Mouse (Mus musculus) midbrain, embryonic 16.5 days (tissue): Measurements from ENCODE around the gene Fam151b. TPM values are rescaled to one million over a fixed set of nuclear protein-coding genes. Genes with fewer than 3 reads are reported as not detected.
A peak's percentile ranks its signal among the peaks of the same experiment; 100 is the strongest.

Experiments
- ATAC-seq: fragments of 200-750 bp; cut with Nextera tagmentation; 2 replicates; pipeline ENCODE4 v1.8.0; 2017; ENCODE audit warnings: moderate TSS enrichment
- H3K27ac ChIP-seq: fragments of 300-500 bp; sonication (generic); 2 replicates; pipeline ENCODE4 v1.5.1; 2014; ENCODE audit warnings: mild to moderate bottlenecking, low read length, mixed read lengths
- H3K27me3 ChIP-seq: fragments of 300-500 bp; sonication (generic); 2 replicates; pipeline ENCODE4 v1.6.1; 2014; ENCODE audit warnings: low read depth, low read length, mixed read lengths; ENCODE audit not compliant: control insufficient read depth, insufficient read depth
- H3K36me3 ChIP-seq: fragments of 300-500 bp; sonication (generic); 2 replicates; pipeline ENCODE4 v1.6.1; 2014; ENCODE audit warnings: mild to moderate bottlenecking, low read length, moderate library complexity, mixed read lengths; ENCODE audit not compliant: control insufficient read depth, insufficient read depth
- H3K4me1 ChIP-seq: fragments of 300-500 bp; sonication (generic); 2 replicates; pipeline ENCODE4 v1.6.1; 2014; ENCODE audit warnings: mild to moderate bottlenecking, low read length, mixed read lengths; ENCODE audit not compliant: control insufficient read depth, insufficient read depth
- H3K4me2 ChIP-seq: fragments of 300-500 bp; sonication (generic); 2 replicates; pipeline ENCODE4 v1.6.1; 2014; ENCODE audit warnings: mild to moderate bottlenecking, low read length, mixed read lengths
- H3K4me3 ChIP-seq: fragments of 300-500 bp; sonication (generic); 2 replicates; pipeline ENCODE4 v1.5.1; 2014; ENCODE audit warnings: low read depth, mild to moderate bottlenecking, low read length, moderate library complexity, mixed read lengths
- H3K9ac ChIP-seq: fragments of 300-500 bp; sonication (generic); 2 replicates; pipeline ENCODE4 v1.6.1; 2014; ENCODE audit warnings: low read depth, low read length, mixed read lengths
- H3K9me3 ChIP-seq: fragments of 300-500 bp; sonication (generic); replicated peaks from 2 replicates; pipeline ENCODE4 v1.6.1; 2014; ENCODE audit warnings: mild to moderate bottlenecking, low read length, mixed read lengths; ENCODE audit not compliant: control insufficient read depth, poor library complexity, severe bottlenecking
- WGBS: fragments of 180-500 bp; shearing (Covaris S2); extraction: QIAGEN DNeasy Blood & Tissue Kit; methylation state at CpG from one replicate; pipeline ENCODE4 v1.1.7; 2014; 5-methylcytosine and 5-hydroxymethylcytosine counted together
- polyA plus RNA-seq: library from polyadenylated mRNA; unstranded; fragments of >200 nt; fragmentation: Nextera tagmentation; extraction: Ambion mirVana; gene quantifications from 2 replicates; pipeline ENCODE4 v1.2.1, GENCODE M21; 2015

Gene Fam151b
- polyA plus RNA-seq, 1 experiment from 2014 or later: 0.15 TPM

DNA sequence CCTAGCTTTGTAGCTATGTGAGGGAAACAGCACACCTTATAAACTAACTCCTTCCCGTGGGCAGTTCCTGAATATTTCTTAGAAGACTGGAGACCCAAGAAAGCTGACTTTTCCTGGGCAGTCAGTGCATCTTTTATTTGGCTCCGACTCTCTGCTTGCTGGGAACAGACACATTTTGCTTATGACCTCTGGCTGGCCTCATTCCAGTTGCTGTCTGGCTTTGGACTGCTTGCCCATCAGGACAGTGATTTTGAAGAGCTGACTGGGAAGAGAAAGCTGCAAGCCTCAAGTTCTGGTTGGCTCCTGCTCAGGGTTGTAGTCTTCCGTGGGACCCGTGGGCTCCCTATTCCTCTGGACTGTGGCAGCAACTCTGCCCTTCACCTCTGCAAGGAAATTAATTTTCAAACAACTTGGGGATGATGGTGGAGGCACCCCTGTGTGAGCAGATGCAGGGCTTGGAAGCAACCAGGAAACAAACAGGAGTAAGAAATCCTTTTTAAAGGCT lies 56.4 kb downstream of the Fam151b start:
- Histone ChIP-seq H3K36me3 (no peaks in the 10 kb centered on the region), H3K9me3 (no peaks in the 10 kb centered on the region), H3K4me1 (peaks cover 4% of the 10 kb centered on the region), H3K4me3 (peak overlapping the region; percentile 78), H3K9ac (peak overlapping the region; percentile 80; the same call in 1 of the 2 replicates), H3K4me2 (peak overlapping the region; percentile 95), H3K27ac (no peak overlapping the region), H3K27me3 (peaks cover 8% of the 10 kb centered on the region)
- ATAC-seq: no peak
- WGBS: 45% methylated on average over 4 of the region's 4 CpGs

DNA sequence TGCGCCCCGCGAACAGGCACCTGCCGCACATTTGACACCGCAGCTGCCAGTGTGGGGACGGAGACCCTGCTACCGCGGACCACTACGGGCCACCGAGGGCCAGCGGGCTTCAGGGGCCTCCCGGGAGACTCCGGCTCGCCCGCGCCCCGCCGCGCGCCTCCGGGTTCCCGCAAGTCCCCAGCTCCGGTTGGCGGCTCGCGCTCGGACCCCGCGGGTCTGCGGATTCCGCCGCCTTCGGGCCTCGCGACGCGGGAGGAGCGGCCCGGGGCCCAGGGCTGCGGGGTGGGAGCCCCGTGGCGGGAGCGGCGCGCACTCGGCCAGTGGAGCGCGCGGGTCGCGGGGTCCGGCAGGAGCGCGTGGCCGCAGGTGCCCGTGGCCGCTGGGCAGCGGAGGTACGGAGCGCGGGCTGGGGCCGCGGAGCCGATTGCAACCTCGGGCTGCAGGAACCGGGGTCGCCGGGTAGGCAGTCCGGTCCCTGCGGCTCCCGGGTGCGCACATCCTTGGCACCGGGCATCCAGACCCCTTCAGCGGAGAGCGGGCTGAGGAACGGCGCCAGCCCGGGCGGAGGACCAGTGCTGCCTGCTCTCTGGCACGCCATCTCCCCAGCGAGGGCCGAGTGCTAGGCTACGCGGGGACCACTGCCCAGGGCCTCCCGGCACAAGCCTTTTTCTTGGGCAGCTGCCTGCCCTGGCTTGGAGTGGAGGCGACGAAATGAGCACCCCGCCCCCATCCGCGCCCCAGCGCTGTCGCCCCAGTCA lies 57.3 kb downstream of the Fam151b start:
- WGBS: under 1% methylated on average over 84 of the region's 92 CpGs
- H3K4me2 ChIP-seq: peak overlapping the region; percentile 95

DNA sequence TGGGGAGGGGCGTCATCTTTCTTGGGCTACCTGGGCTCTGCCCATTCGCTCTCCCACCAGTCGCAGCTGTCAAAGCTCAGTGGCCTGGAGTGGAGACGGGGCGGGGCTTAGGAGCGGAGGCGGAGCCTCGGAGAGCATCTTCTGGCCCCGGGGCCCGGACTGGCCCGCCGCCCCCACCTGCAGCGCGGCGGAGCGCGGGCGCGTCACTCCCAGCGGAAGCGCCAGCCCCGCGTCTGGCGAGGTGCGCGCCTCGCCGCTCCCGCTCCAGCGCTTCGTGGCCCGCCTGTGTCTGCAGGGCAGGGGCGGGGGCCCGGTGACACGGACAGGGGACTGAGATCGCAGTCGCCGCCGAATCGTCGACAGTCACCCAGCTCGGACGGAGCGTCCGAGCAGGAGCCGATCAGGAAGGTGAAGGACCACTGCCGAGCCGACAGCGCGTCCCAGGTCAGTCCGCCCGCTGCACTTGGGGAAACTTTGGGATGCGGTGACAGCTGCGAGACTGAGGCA lies 58.0 kb downstream of the Fam151b start, which contains the start of gene Ankrd34b:
Ankrd34b (plus strand) TSS at position 139 of the 507 bp plus-strand sequence.
- peak within 1 kb of the TSS; percentile 80 for H3K9ac ChIP-seq
- H3K27ac ChIP-seq: 0 out of 2 replicates have a peak within 1 kb of the TSS, but pooled peaks have one; percentile 8
- under 1% methylated on average over 44 of the region's 54 CpGs for WGBS

More for the DNA sequence above, 57.3 kb downstream of the Fam151b start:
- peaks cover 8% of the 10 kb centered on the region for H3K27me3 ChIP-seq
- H3K9me3 ChIP-seq: no peaks in the 10 kb centered on the region
- H3K4me3 ChIP-seq: peak overlapping the region; percentile 78
- peak; percentile 84 for ATAC-seq
- peak overlapping the region; percentile 80 for H3K9ac ChIP-seq
- H3K36me3 ChIP-seq: no peaks in the 10 kb centered on the region
- H3K27ac ChIP-seq: 0 out of 2 replicates have a peak overlapping the region, but pooled peaks have one; percentile 8
- peaks cover 4% of the 10 kb centered on the region for H3K4me1 ChIP-seq

DNA sequence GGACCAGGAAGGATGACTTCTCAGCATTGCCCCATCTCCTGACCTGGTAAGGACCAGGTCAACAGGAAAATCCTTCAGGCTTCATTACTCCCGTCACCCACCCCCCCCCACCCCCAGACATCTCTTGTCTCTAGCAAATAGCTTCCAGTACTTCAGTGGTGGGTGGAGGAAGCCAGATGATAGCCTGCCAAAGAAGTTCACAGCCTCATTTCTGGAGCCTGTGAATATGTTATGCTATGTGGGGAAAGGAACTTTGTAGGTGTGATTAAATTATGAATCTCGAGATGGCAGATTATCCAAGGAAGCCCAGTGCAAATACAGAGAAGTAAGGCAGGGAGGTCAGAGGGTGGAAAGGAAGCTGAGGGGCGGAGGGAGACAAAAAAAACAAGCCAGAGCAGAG lies 60.1 kb downstream of the Fam151b start:
- H3K9me3 ChIP-seq: no peaks in the 10 kb centered on the region
- WGBS: 61% methylated on average over 3 of the region's 3 CpGs
- no peak overlapping the region for H3K9ac ChIP-seq
- H3K4me2 ChIP-seq: no peak overlapping the region
- no peak overlapping the region for H3K27ac ChIP-seq
- ATAC-seq: no peak
- H3K36me3 ChIP-seq: no peaks in the 10 kb centered on the region
- no peak overlapping the region for H3K4me3 ChIP-seq
- H3K27me3 ChIP-seq: peaks cover 6% of the 10 kb centered on the region
- peaks cover 4% of the 10 kb centered on the region for H3K4me1 ChIP-seq

More for the DNA sequence above, 58.0 kb downstream of the Fam151b start, which contains the start of gene Ankrd34b:
- peaks cover 4% of the 10 kb centered on the region for H3K4me1 ChIP-seq
- no peaks in the 10 kb centered on the region for H3K36me3 ChIP-seq
- peak within 1 kb of the TSS; percentile 95 for H3K4me2 ChIP-seq
- peak within 1 kb of the TSS; percentile 78 for H3K4me3 ChIP-seq
- H3K27me3 ChIP-seq: peaks cover 8% of the 10 kb centered on the region
- peak; percentile 89 for ATAC-seq
- no peaks in the 10 kb centered on the region for H3K9me3 ChIP-seq

DNA sequence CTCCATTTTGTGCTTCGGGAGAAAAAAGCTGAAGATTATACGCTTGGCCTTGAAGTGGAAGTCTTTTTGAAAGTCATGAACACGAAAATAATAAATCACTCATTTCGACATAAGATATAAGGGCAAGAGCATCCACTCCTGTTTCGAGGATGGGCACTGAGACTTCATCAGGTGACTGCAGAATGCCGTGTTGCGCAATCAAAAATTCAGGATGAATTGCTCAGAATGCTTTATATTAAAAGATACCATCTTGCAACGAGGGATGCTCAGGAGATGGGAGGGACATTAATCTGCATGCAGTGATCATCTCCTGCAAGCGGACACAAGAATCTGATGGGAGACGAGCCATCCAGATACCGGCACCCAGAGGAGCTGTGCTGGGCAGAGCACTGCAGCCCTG lies 64.2 kb downstream of the Fam151b start:
- Histone ChIP-seq H3K9ac (no peak overlapping the region), H3K4me1 (no peaks in the 10 kb centered on the region), H3K4me2 (no peak overlapping the region), H3K27me3 (no peaks in the 10 kb centered on the region; the same call in 1 of the 2 replicates), H3K9me3 (no peaks in the 10 kb centered on the region), H3K36me3 (no peaks in the 10 kb centered on the region), H3K4me3 (no peak overlapping the region), H3K27ac (no peak overlapping the region)
- 87% methylated on average over 11 of the region's 11 CpGs for WGBS
- ATAC-seq: no peak

DNA sequence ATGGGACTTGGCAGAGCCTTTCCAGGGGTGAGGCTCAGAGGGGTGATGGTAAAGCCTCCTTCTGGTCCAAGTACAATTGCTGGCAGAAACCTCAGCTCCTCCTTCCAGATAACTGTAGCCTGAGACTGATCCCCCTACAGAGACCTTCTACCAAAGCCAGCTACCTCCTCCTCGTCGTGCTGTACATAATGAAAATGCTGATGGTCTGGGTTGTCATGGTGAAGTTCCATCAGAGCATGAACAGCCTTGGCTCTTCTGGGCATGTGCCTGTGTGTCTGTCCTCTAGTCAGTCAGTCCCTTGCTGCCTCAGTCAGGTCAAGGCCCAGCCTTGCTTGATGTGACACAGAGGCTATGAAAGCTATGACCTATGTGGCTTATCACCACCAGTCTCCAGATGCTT lies 73.3 kb downstream of the Fam151b start:
- no peaks in the 10 kb centered on the region for H3K36me3 ChIP-seq
- H3K27me3 ChIP-seq: no peaks in the 10 kb centered on the region
- no peak overlapping the region for H3K9ac ChIP-seq
- WGBS: 66% methylated on average over 2 of the region's 2 CpGs
- no peak overlapping the region for H3K4me3 ChIP-seq
- no peaks in the 10 kb centered on the region for H3K4me1 ChIP-seq
- H3K27ac ChIP-seq: no peak overlapping the region
- H3K4me2 ChIP-seq: no peak overlapping the region
- no peaks in the 10 kb centered on the region for H3K9me3 ChIP-seq
- ATAC-seq: no peak

DNA sequence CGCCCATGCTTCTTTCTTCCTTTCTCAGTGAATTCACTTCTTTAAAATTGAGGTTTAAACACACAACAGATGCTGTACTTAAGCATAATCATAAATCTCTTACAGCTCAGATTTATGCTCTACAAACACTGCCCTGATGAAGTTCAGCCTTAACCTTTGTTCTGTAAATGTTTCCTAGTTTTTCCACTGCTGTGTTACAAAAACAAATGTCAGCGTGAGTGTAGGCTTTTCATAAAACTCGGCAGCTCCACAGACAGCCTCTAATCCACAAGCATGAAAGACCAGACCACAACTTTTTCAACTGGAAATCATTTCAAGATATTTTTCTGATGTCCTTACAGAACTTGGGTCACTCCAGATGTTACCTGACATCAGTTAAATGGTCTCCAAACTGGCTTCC lies 80.3 kb downstream of the Fam151b start:
- WGBS: 82% methylated on average over 3 of the region's 3 CpGs

DNA sequence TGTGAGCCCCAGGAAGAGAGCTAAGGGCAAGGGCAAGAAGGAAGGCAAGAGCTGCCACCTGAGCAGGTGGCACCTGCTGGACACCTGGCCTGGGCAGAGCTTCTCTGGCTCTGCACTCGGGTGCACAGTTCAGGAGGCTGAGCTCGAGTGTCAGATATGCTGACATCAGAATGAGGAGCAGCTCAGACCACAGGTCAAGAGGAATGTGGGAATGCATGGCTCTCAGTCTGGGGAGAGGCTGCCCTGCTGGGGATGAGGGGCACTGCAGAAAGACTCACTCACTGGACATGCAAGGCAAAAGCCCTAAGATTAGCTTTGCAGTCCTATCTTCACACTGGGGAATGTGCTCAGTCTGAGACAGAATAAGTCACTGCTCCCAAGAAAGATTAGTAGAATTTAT lies 81.8 kb downstream of the Fam151b start:
- H3K9ac ChIP-seq: no peak overlapping the region
- no peaks in the 10 kb centered on the region for H3K9me3 ChIP-seq
- H3K4me2 ChIP-seq: no peak overlapping the region
- ATAC-seq: no peak
- 53% methylated on average over 2 of the region's 2 CpGs for WGBS
- no peaks in the 10 kb centered on the region for H3K4me1 ChIP-seq
- H3K4me3 ChIP-seq: no peak overlapping the region
- no peaks in the 10 kb centered on the region for H3K36me3 ChIP-seq
- H3K27me3 ChIP-seq: no peaks in the 10 kb centered on the region
- no peak overlapping the region for H3K27ac ChIP-seq

More for the DNA sequence above, 80.3 kb downstream of the Fam151b start:
- Histone ChIP-seq H3K36me3 (no peaks in the 10 kb centered on the region), H3K27ac (no peak overlapping the region), H3K4me2 (no peak overlapping the region), H3K4me1 (no peaks in the 10 kb centered on the region), H3K27me3 (no peaks in the 10 kb centered on the region), H3K4me3 (no peak overlapping the region), H3K9ac (no peak overlapping the region), H3K9me3 (no peaks in the 10 kb centered on the region)
- no peak for ATAC-seq
